Comparison of ENCODE assay signal across 8 mouse cellular contexts in genomic region chr8:10153611-10154438, GRCm38 (mm10). TPM values are rescaled to one million over a fixed set of nuclear protein-coding genes. Genes with fewer than 3 reads are reported as not detected.
DNase-seq lines count a peak whose midpoint lies in the region; ATAC-seq lines count a peak whose summit lies in the region.

Gene Myo16 (plus strand): TSS chr8:10153911.

- WGBS in embryonic facial prominence, embryonic 10.5 days = under 1% methylated on average over 61 of the region's 61 CpGs
- under 1% methylated on average over 60 of the region's 61 CpGs for WGBS in limb, embryonic 11.5 days
- WGBS in neural tube, embryonic 12.5 days = under 1% methylated on average over 61 of the region's 61 CpGs

- peak; percentile 84 for ATAC-seq in limb, embryonic 11.5 days (ENCODE audit: insufficient number of reproducible peaks, low FRiP score, low TSS enrichment, low read depth)
- peak; percentile 94 for ATAC-seq in neural tube, embryonic 12.5 days (ENCODE audit: low FRiP score, low read depth)

- no peaks in the 10 kb centered on the region for H3K36me3 ChIP-seq in embryonic facial prominence, embryonic 10.5 days (replicated peaks)
- H3K36me3 ChIP-seq in limb, embryonic 11.5 days (ENCODE audit: control insufficient read depth, insufficient read depth, low read length) = no peaks in the 10 kb centered on the region
- no peaks in the 10 kb centered on the region for H3K36me3 ChIP-seq in neural tube, embryonic 12.5 days

- intact Hi-C loops in heart, postnatal 10 days (cut with DNase I) = no loop called here

- peaks cover 45% of the 10 kb centered on the region for H3K27me3 ChIP-seq in embryonic facial prominence, embryonic 10.5 days (replicated peaks; ENCODE audit: low read depth, poor library complexity, severe bottlenecking)
- peaks cover 15% of the 10 kb centered on the region; the same call in 1 of the 2 replicates for H3K27me3 ChIP-seq in limb, embryonic 11.5 days (ENCODE audit: control insufficient read depth, insufficient read depth, low read length)
- H3K27me3 ChIP-seq in neural tube, embryonic 12.5 days (replicated peaks) = peaks cover 20% of the 10 kb centered on the region

- H3K4me3 ChIP-seq in embryonic facial prominence, embryonic 10.5 days = peak within 1 kb of the TSS; percentile 76
- H3K4me3 ChIP-seq in limb, embryonic 11.5 days (ENCODE audit: low read depth, low read length) = peak within 1 kb of the TSS; percentile 62
- H3K4me3 ChIP-seq in neural tube, embryonic 12.5 days = peak within 1 kb of the TSS; percentile 63

- peak within 1 kb of the TSS; percentile 65 for H3K9ac ChIP-seq in limb, embryonic 11.5 days (ENCODE audit: low read length)
- peak within 1 kb of the TSS; percentile 72 for H3K9ac ChIP-seq in neural tube, embryonic 12.5 days

- 0 out of 2 replicates have a peak, but pooled peaks cover 1% of the 10 kb centered on the region for H3K9me3 ChIP-seq in embryonic facial prominence, embryonic 10.5 days
- H3K9me3 ChIP-seq in limb, embryonic 11.5 days (ENCODE audit: control insufficient read depth, low read length) = no peaks in the 10 kb centered on the region
- H3K9me3 ChIP-seq in neural tube, embryonic 12.5 days = no peaks in the 10 kb centered on the region

- DNase-seq in layer of hippocampus, adult 8-10 months (ENCODE audit: low spot score in 2 of 2) = no peak
- DNase-seq in layer of hippocampus, adult 9-10 months (ENCODE audit: low spot score) = no peak
- DNase-seq in embryonic facial prominence, embryonic 10.5 days (ENCODE audit: low spot score) = peak; percentile 68
- peak; percentile 4 to 7 for DNase-seq in heart, postnatal 10 days
- peak; percentile 57 for DNase-seq in limb, embryonic 11.5 days (ENCODE audit: low spot score)
- no peak for DNase-seq in B cell, adult 2 months
- DNase-seq in natural killer cell, adult 2 months (ENCODE audit: low spot score in 2 of 2) = no peak

- H3K4me1 ChIP-seq in embryonic facial prominence, embryonic 10.5 days = peaks cover 14% of the 10 kb centered on the region; the same call in 1 of the 2 replicates
- H3K4me1 ChIP-seq in limb, embryonic 11.5 days (ENCODE audit: control insufficient read depth, insufficient read depth, low read length) = no peaks in the 10 kb centered on the region
- H3K4me1 ChIP-seq in neural tube, embryonic 12.5 days = peaks cover 5% of the 10 kb centered on the region

- H3K27ac ChIP-seq in embryonic facial prominence, embryonic 10.5 days (replicated peaks) = peak within 1 kb of the TSS; percentile 82
- no peak within 1 kb of the TSS for H3K27ac ChIP-seq in limb, embryonic 11.5 days (replicated peaks; ENCODE audit: low read depth, low read length)
- no peak within 1 kb of the TSS for H3K27ac ChIP-seq in neural tube, embryonic 12.5 days

- peak within 1 kb of the TSS; percentile 85 for H3K4me2 ChIP-seq in limb, embryonic 11.5 days (ENCODE audit: low read depth, severe bottlenecking)
- H3K4me2 ChIP-seq in neural tube, embryonic 12.5 days (replicated peaks) = peak within 1 kb of the TSS; percentile 79

RNA-seq across cellular contexts. Expression of gene Myo16, which starts in this region (rescaled TPM):
- total RNA-seq in layer of hippocampus, adult 8-10 months (2022) = 10 to 100 TPM; 18.7 to 22.9 (median 20.2) TPM
- 0.97 and 1.1 TPM in 2 replicates for polyA plus RNA-seq in embryonic facial prominence, embryonic 10.5 days (2016; fragmentation: Nextera tagmentation; extraction: Ambion mirVana)
- 1 to 10 TPM; 7.6 to 8.0 TPM for total RNA-seq in heart, postnatal 10 days (2021)
- 0.11 and 0.17 TPM in 2 replicates for polyA plus RNA-seq in limb, embryonic 11.5 days (2014; fragmentation: Nextera tagmentation; extraction: Ambion mirVana)
- polyA plus RNA-seq in neural tube, embryonic 12.5 days (2016; fragmentation: Nextera tagmentation; extraction: Ambion mirVana) = 2.8 and 3.4 TPM in 2 replicates

Comparison
In these comparisons a context has a peak if more than half of its experiments do, and no peak if none do; other contexts are left out.
1. Peak in DNase-seq, ATAC-seq, H3K4me3 ChIP-seq, H3K9ac ChIP-seq and H3K4me2 ChIP-seq in limb, embryonic 11.5 days; RNA of the gene not detected or under 1 TPM.
2. DNase-seq: peak in embryonic facial prominence, embryonic 10.5 days (single experiment) and heart, postnatal 10 days (2 of 2); none in layer of hippocampus, adult 8-10 months (0 of 2), layer of hippocampus, adult 9-10 months (single experiment), B cell, adult 2 months (0 of 2) and natural killer cell, adult 2 months (0 of 2).
3. Peak in every context shown above with its lines, with median percentiles within 50 percentile points of each other: H3K4me3 ChIP-seq.